Mouse (Mus musculus): ENCODE results near the gene Sema5b.

DNA sequence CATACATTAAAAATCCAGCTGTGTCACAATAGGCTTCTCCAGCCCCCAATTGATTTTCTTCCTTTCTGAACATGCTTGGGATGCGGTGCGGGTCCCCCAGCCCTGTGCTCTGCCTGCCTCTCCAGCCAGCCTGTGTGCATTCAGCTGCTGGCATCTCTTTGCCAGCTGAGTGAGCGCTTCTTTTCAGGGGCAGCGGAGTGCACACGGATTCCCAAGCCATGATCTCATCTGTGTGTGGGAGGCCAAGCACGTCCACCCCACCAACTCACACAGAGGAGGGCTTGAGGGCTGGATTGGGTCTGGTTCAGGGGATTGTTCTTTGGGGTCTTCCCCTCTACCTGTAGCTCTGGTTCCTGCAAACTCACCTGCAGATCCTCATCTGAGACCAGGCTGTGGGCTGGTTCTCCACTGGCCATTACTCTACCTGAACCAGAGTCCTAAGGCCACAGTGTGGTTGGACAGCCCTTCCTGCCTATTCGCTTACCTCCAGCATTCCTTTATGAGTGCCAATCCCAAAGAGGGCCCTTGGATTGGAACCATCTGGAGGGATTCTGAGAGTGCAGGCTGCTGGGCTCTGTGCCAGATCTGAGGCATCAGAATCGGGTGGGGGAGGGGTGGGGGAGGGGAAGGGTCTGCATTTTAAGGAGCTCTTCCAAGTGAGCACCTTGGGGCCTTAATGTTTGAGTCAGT is 55.9 kb downstream of the Sema5b start:
- no peak for TF ChIP-seq POLR2A (IDR thresholded peaks at IDR 0.05; ENCODE audit: control insufficient read depth, low read depth, low read length)
- TF ChIP-seq CTCF (IDR thresholded peaks at IDR 0.05; ENCODE audit: control insufficient read depth, insufficient read depth, insufficient replicate concordance, low read depth, low read length): no peak

Data from testis, adult 2 months (tissue).